Mouse (Mus musculus) forebrain, embryonic 16.5 days (tissue): ENCODE results near the gene Tpm3. TPM values are rescaled to one million over a fixed set of nuclear protein-coding genes. Genes with fewer than 3 reads are reported as not detected.
"Not testable (repeated sequence)": the region's sequence is repeated elsewhere in the genome, so short reads cannot be mapped to it uniquely, and the experiment has no call there.

ENCODE experiments used
- ATAC-seq: fragments of 200-750 bp; cut with Nextera tagmentation; 2 replicates; pipeline ENCODE4 v1.8.0; 2017; ENCODE audit warnings: mild to moderate bottlenecking, moderate library complexity
- H3K27ac ChIP-seq: fragments of 300-500 bp; sonication (generic); 2 replicates; pipeline ENCODE4 v1.5.1; 2014; ENCODE audit warnings: low read length, control low read depth
- H3K27me3 ChIP-seq: fragments of 300-500 bp; sonication (generic); replicated peaks from 2 replicates; pipeline ENCODE4 v1.6.1; 2014; ENCODE audit warnings: low read length; ENCODE audit not compliant: control insufficient read depth, insufficient read depth
- H3K36me3 ChIP-seq: fragments of 300-500 bp; sonication (generic); 2 replicates; pipeline ENCODE4 v1.6.1; 2014; ENCODE audit not compliant: control insufficient read depth, insufficient read depth
- H3K4me1 ChIP-seq: fragments of 300-500 bp; sonication (generic); replicated peaks from 2 replicates; pipeline ENCODE4 v1.6.1; 2014; ENCODE audit warnings: low read length; ENCODE audit not compliant: control insufficient read depth, insufficient read depth
- H3K4me2 ChIP-seq: fragments of 300-500 bp; sonication (generic); 2 replicates; pipeline ENCODE4 v1.6.1; 2014; ENCODE audit warnings: mild to moderate bottlenecking, low read length, control low read depth
- H3K4me3 ChIP-seq: fragments of 300-500 bp; sonication (generic); replicated peaks from 2 replicates; pipeline ENCODE4 v1.5.1; 2014; ENCODE audit warnings: mild to moderate bottlenecking, low read length, control low read depth
- H3K9ac ChIP-seq: fragments of 300-500 bp; sonication (generic); replicated peaks from 2 replicates; pipeline ENCODE4 v1.6.1; 2014; ENCODE audit warnings: low read depth, low read length, control low read depth
- H3K9me3 ChIP-seq: fragments of 300-500 bp; sonication (generic); 2 replicates; pipeline ENCODE4 v1.6.1; 2016; ENCODE audit warnings: low read length; ENCODE audit not compliant: control insufficient read depth
- WGBS: fragments of 180-500 bp; shearing (Covaris S2); extraction: QIAGEN DNeasy Blood & Tissue Kit; methylation state at CpG from one replicate; pipeline ENCODE4 v1.1.7; 2014; 5-methylcytosine and 5-hydroxymethylcytosine counted together
- polyA plus RNA-seq: library from polyadenylated mRNA; unstranded; fragments of >200 nt; fragmentation: Nextera tagmentation; extraction: Ambion mirVana; gene quantifications from 2 replicates; pipeline ENCODE4 v1.2.1, GENCODE M21; 2015

Gene Tpm3
- polyA plus RNA-seq, 1 experiment from 2014 or later = 471 TPM

DNA sequence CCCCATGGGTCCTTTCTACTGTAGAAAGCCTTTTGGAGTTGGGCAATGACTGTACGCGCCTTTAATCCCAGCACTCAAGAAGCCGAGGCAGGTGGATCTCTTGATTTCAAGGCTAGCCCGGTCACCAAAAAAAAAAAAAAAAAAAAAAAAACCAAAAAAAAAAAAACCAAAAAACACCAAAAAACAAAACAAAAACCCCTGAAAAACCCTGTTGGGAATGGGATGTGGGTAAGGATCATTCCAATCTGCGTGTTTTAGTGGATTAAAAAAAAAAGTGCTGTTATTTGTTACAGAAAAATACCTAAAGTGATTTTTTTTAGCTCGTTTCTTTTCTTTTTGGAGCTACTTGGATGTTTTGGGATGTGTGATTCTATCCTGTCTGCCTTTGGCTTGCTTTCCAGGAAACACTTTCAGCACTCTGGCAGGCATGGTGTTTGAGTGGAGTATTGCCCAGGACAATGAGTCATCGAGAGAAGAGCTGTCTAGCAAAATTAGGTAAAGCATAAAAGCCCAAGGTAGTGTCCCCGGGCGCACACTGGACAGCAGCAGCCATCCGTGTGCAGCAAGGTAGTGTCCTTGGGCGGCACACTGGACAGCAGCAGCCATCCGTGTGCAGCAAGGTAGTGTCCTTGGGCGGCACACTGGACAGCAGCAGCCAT is 45.8 kb downstream of the Tpm3 start:
- Histone ChIP-seq H3K4me1 (no peaks in the 10 kb centered on the region), H3K27me3 (no peaks in the 10 kb centered on the region), H3K9me3 (no peaks in the 10 kb centered on the region), H3K36me3 (no peaks in the 10 kb centered on the region), H3K4me3 (no peak overlapping the region), H3K4me2 (no peak overlapping the region), H3K9ac (no peak overlapping the region), H3K27ac (no peak overlapping the region)
- ATAC-seq = no peak
- 90% methylated on average over 13 of the region's 13 CpGs for WGBS

DNA sequence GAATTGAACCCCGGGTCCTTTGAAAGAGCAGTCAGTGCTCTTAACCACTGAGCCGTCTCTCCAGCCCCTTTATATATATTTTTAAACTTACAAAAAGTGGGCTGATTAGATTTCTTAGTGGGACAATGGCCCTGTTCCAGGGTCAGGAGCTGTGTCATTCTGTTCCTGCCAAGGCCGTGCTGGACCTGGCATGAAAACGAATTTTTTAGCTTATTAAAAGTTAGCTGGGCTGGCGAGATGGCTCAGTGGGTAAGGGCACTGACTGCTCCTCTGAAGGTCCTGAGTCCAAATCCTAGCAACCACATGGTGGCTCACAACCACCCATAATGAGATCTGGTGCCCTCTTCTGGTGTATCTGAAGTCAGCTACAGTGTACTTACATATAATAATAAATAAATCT is 49.6 kb downstream of the Tpm3 start:
- not testable (repeated sequence) for H3K27ac ChIP-seq, H3K4me1 ChIP-seq, ATAC-seq, H3K27me3 ChIP-seq, H3K9ac ChIP-seq, H3K36me3 ChIP-seq, H3K9me3 ChIP-seq, H3K4me2 ChIP-seq, H3K4me3 ChIP-seq
- 77% methylated on average over 5 of the region's 5 CpGs for WGBS

DNA sequence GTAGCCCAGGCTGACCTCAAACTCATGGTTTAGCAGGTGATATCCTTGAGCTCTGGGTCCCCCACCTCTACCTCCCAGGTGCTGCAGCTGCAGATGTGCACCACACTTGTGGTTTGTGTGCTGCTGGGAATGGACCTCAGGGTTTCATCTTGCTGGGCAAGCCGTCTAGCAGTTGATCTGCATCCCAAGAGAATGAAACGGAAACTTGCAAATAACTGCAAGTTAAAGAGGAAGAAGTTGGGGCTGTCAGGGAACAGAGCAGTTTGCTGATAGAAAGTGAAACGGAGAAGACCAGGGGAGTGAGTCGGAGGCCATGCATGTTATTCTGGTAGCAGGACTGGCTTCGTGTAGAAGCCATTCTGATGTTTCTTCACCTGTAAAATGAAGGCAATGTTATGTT is 53.3 kb downstream of the Tpm3 start:
- H3K4me2 ChIP-seq = no peak overlapping the region
- no peaks in the 10 kb centered on the region for H3K4me1 ChIP-seq
- no peaks in the 10 kb centered on the region for H3K27me3 ChIP-seq
- H3K9me3 ChIP-seq = no peaks in the 10 kb centered on the region
- H3K36me3 ChIP-seq = no peaks in the 10 kb centered on the region
- H3K4me3 ChIP-seq = no peak overlapping the region
- no peak overlapping the region for H3K9ac ChIP-seq
- H3K27ac ChIP-seq = no peak overlapping the region
- 77% methylated on average over 5 of the region's 5 CpGs for WGBS
- no peak for ATAC-seq

DNA sequence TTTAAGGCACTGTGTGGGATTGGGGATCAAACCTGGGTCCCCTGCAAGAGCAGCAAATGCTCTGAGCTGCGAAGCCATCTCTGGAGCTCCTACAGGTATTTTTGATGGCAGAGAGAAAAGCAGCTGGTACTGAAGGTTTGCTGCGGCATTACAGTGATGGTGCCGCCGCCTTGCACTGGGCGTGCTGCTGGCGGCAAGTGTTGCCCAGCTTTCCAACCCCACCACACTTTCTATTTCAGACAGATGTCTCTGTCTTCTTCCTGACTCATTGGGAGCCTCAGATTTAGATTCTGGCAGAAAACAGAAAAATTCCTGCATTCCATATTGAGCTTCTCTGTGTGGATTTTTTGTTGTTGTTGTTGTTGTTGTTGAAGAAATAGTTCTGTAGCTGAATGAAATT is 55.4 kb downstream of the Tpm3 start:
- no peaks in the 10 kb centered on the region for H3K9me3 ChIP-seq
- no peak overlapping the region for H3K9ac ChIP-seq
- no peaks in the 10 kb centered on the region for H3K36me3 ChIP-seq
- no peaks in the 10 kb centered on the region for H3K27me3 ChIP-seq
- no peak overlapping the region for H3K4me3 ChIP-seq
- WGBS = 87% methylated on average over 6 of the region's 6 CpGs
- ATAC-seq = no peak
- no peak overlapping the region for H3K4me2 ChIP-seq
- no peak overlapping the region for H3K27ac ChIP-seq
- no peaks in the 10 kb centered on the region for H3K4me1 ChIP-seq

DNA sequence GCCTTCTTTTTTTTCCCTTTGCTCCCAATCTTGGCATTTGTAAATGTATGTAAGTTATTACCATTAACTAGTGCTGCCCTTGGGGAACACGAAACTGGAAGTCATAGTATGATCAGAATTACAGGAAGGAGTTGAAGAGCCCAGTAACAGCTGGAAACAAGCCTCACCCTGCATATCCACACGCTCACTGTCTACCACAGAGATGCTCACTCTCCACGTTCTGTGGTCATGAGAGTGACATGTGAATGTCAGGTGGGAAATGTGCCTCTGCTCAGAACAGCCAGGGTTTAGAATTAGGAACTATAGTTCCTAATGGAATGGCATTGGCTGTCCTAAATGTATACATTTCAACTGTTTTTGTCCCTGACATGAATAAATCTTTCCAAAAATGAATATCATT is 60.3 kb downstream of the Tpm3 start:
- 76% methylated on average over 3 of the region's 3 CpGs for WGBS

DNA sequence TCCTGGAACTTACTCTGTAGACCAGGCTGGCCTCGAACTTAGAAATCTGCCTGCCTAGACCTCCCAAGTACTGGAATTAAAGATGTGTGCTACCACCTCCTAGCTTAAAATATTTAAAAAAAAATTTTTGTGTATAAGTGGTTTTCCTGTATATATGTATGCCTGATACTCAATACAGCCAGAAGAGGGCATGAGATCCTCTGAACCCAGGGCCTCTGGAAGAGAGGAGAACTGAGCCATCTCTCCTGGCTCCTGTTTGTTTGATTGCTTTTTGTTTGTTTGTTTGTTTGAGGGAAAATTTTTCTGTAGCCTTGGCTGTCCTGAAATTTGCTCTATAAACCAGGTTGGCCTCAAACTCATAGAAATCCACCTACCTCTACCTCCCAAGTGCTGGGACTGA is 60.9 kb downstream of the Tpm3 start:
- WGBS = 100% methylated on average over 1 of the region's 1 CpGs
- H3K4me1 ChIP-seq = no peaks in the 10 kb centered on the region
- H3K4me2 ChIP-seq = no peak overlapping the region
- H3K36me3 ChIP-seq = no peaks in the 10 kb centered on the region
- H3K27me3 ChIP-seq = no peaks in the 10 kb centered on the region
- no peak overlapping the region for H3K27ac ChIP-seq
- H3K9ac ChIP-seq = no peak overlapping the region
- H3K9me3 ChIP-seq = no peaks in the 10 kb centered on the region
- no peak overlapping the region for H3K4me3 ChIP-seq
- ATAC-seq = no peak

More for the DNA sequence above, 60.3 kb downstream of the Tpm3 start:
- H3K9me3 ChIP-seq = no peaks in the 10 kb centered on the region
- H3K36me3 ChIP-seq = no peaks in the 10 kb centered on the region
- H3K4me3 ChIP-seq = no peak overlapping the region
- no peak overlapping the region for H3K27ac ChIP-seq
- no peak overlapping the region for H3K9ac ChIP-seq
- H3K4me1 ChIP-seq = no peaks in the 10 kb centered on the region
- H3K4me2 ChIP-seq = no peak overlapping the region
- H3K27me3 ChIP-seq = no peaks in the 10 kb centered on the region
- no peak for ATAC-seq

DNA sequence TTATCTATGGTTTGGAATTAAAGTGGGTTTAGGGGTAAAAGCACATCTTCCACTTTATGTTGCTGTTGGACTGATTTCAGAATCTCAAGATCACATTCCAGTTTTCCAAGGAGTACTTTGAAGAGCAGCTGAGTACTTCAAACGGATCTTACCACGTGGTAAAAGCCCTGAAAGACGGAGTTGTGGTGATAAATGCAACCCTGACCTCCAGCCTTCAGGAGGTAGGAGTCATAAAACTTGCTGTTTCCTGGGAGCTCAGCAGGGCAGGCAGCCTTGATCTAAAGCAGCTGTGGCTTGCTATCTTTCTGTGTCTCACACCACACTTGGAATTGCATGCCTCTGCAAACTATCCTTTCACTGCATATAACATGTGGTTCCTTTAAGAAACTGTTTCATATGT is 62.0 kb downstream of the Tpm3 start:
- Histone ChIP-seq H3K9ac (no peak overlapping the region), H3K27ac (no peak overlapping the region), H3K36me3 (no peaks in the 10 kb centered on the region), H3K4me3 (no peak overlapping the region), H3K9me3 (no peaks in the 10 kb centered on the region), H3K4me1 (no peaks in the 10 kb centered on the region), H3K4me2 (no peak overlapping the region), H3K27me3 (no peaks in the 10 kb centered on the region)
- ATAC-seq = no peak
- 79% methylated on average over 3 of the region's 3 CpGs for WGBS

DNA sequence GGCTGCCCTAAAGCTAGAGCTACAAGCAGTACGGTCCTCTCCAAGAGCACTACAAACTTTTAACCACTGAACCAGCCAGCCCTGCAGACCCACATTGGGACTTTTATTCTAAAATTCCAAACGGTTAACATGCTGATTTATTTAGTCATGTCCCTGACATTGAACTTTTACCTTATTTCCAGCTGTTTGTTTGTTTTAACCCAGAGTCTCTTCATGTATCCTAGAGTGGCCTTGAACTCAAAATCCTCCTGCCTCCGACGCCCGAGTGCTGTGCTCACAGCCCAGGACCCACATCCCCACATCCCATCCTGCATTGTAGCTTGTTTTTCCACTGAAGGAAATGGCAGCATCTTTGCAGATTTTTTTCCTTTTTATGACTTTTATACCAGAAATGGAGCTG is 62.5 kb downstream of the Tpm3 start:
- WGBS = 90% methylated on average over 5 of the region's 5 CpGs
- no peak overlapping the region for H3K27ac ChIP-seq
- no peak for ATAC-seq

DNA sequence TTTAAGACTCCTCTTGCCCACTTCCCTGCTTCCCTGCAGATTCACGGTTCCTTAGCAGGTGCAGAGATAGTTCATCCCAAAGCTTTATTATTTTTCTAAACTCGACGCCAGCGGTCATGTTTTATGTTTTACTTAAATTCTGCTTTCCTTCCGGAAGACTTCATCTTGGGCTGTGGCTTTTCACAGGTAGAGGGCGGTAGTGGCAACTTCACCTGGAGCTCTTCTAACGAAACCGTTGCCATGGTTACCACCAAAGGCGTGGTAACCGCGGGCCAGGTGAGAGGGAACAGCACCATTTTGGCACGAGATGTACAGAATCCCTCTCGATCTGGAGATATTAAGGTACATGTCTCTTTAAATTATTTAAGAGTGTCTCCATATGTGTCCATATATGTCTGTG is 64.2 kb downstream of the Tpm3 start:
- no peak overlapping the region for H3K9ac ChIP-seq
- no peaks in the 10 kb centered on the region for H3K9me3 ChIP-seq
- 31% methylated on average over 13 of the region's 13 CpGs for WGBS
- no peak overlapping the region for H3K4me2 ChIP-seq
- no peaks in the 10 kb centered on the region for H3K4me1 ChIP-seq
- no peak overlapping the region for H3K27ac ChIP-seq
- ATAC-seq = no peak
- H3K27me3 ChIP-seq = no peaks in the 10 kb centered on the region
- no peaks in the 10 kb centered on the region for H3K36me3 ChIP-seq
- no peak overlapping the region for H3K4me3 ChIP-seq

More for the DNA sequence above, 62.5 kb downstream of the Tpm3 start:
- H3K36me3 ChIP-seq = no peaks in the 10 kb centered on the region
- no peak overlapping the region for H3K4me3 ChIP-seq
- H3K4me1 ChIP-seq = no peaks in the 10 kb centered on the region
- H3K9ac ChIP-seq = no peak overlapping the region
- H3K9me3 ChIP-seq = no peaks in the 10 kb centered on the region
- no peaks in the 10 kb centered on the region for H3K27me3 ChIP-seq
- H3K4me2 ChIP-seq = no peak overlapping the region

DNA sequence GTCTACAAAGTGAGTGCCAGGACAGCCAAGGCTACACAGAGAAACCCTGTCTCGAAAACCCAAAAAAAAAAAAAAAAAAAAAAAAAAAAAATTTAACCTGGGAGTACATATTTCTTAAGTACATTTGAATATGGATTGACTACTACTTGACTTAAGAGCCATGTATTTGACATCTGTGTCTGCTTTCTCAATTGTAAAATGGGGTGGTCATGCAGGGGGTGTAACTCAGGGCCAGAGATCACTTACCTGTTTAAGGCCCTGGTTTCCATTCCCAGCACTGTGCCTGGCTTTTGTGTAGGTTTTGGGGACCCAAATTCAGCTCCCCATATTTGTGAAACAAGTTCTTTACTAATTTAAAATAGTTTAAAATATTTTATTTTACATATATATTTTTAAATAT is 65.2 kb downstream of the Tpm3 start:
- Histone ChIP-seq H3K9me3 (no peaks in the 10 kb centered on the region), H3K27ac (no peak overlapping the region), H3K9ac (no peak overlapping the region), H3K27me3 (no peaks in the 10 kb centered on the region), H3K4me1 (no peaks in the 10 kb centered on the region), H3K4me2 (no peak overlapping the region), H3K4me3 (no peak overlapping the region), H3K36me3 (no peaks in the 10 kb centered on the region)
- ATAC-seq = no peak
- 80% methylated on average over 1 of the region's 1 CpGs for WGBS
